Mouse (Mus musculus): ENCODE data around the gene Ugt1a10. TPM values are rescaled to one million over a fixed set of nuclear protein-coding genes. Genes with fewer than 3 reads are reported as not detected.

Ugt1a10 gene
- polyA plus RNA-seq (2014; fragmentation: Nextera tagmentation; extraction: Ambion mirVana), result not detected in 2 replicates

- Histone ChIP-seq H3K4me2 (ENCODE audit: low read length) (no peak within 1 kb of the TSS), H3K27me3 (ENCODE audit: control insufficient read depth, insufficient read depth, low read length) (no peaks in the 10 kb centered on the region)
These were observed at the start of gene Ugt1a10 for GRCm38 (mm10) chr1:88055088-88055487. Gene Ugt1a10 (plus strand): TSS chr1:88055388.

GRCm38 (mm10) chr1:88007692-88008210 is 47.4 kb upstream of the Ugt1a10 start:
- 2% methylated on average over 5 of the region's 5 CpGs for WGBS
- H3K9me3 ChIP-seq (ENCODE audit: control insufficient read depth, low read length), result no peaks in the 10 kb centered on the region
- 0 out of 2 replicates have a peak, but pooled peaks have one; percentile 34 for ATAC-seq (ENCODE audit: low FRiP score, low TSS enrichment)

More at GRCm38 (mm10) chr1:88055088-88055487, at the start of gene Ugt1a10:
- Histone ChIP-seq H3K9ac (replicated peaks; ENCODE audit: low read length) (no peak within 1 kb of the TSS), H3K36me3 (ENCODE audit: control insufficient read depth, insufficient read depth, low read length) (no peaks in the 10 kb centered on the region), H3K9me3 (ENCODE audit: control insufficient read depth, low read length) (no peaks in the 10 kb centered on the region), H3K27ac (replicated peaks; ENCODE audit: low read depth, low read length) (no peak within 1 kb of the TSS), H3K4me1 (ENCODE audit: control insufficient read depth, insufficient read depth, low read length) (no peaks in the 10 kb centered on the region), H3K4me3 (replicated peaks; ENCODE audit: low read depth, low read length) (no peak within 1 kb of the TSS)
- 85% methylated on average over 1 of the region's 1 CpGs for WGBS
- DNase-seq, result no peak
- ATAC-seq (ENCODE audit: low FRiP score, low TSS enrichment), result no peak

GRCm38 (mm10) chr1:88008211-88008697 is 46.9 kb upstream of the Ugt1a10 start, which contains the start of gene Usp40:
Gene Usp40 (minus strand): TSS chr1:88008551.
- Histone ChIP-seq H3K4me2 (ENCODE audit: low read length) (peak within 1 kb of the TSS; percentile 74), H3K36me3 (ENCODE audit: control insufficient read depth, insufficient read depth, low read length) (peaks cover 7% of the 10 kb centered on the region), H3K9me3 (ENCODE audit: control insufficient read depth, low read length) (no peaks in the 10 kb centered on the region), H3K4me3 (replicated peaks; ENCODE audit: low read depth, low read length) (peak within 1 kb of the TSS; percentile 72), H3K9ac (replicated peaks; ENCODE audit: low read length) (peak within 1 kb of the TSS; percentile 84), H3K27ac (replicated peaks; ENCODE audit: low read depth, low read length) (peak within 1 kb of the TSS; percentile 95), H3K27me3 (ENCODE audit: control insufficient read depth, insufficient read depth, low read length) (no peaks in the 10 kb centered on the region), H3K4me1 (ENCODE audit: control insufficient read depth, insufficient read depth, low read length) (peaks cover 11% of the 10 kb centered on the region)
- WGBS, result under 1% methylated on average over 45 of the region's 45 CpGs
- DNase-seq (peak; percentile 92), ATAC-seq (ENCODE audit: low FRiP score, low TSS enrichment) (peak; percentile 94)

More at GRCm38 (mm10) chr1:88007692-88008210, 47.4 kb upstream of the Ugt1a10 start:
- peaks cover 12% of the 10 kb centered on the region for H3K36me3 ChIP-seq (ENCODE audit: control insufficient read depth, insufficient read depth, low read length)
- H3K4me3 ChIP-seq (replicated peaks; ENCODE audit: low read depth, low read length), result peak overlapping the region; percentile 72
- H3K4me2 ChIP-seq (ENCODE audit: low read length), result peak overlapping the region; percentile 74
- no peaks in the 10 kb centered on the region for H3K27me3 ChIP-seq (ENCODE audit: control insufficient read depth, insufficient read depth, low read length)
- H3K9ac ChIP-seq (replicated peaks; ENCODE audit: low read length), result peak overlapping the region; percentile 84
- H3K4me1 ChIP-seq (ENCODE audit: control insufficient read depth, insufficient read depth, low read length), result peaks cover 11% of the 10 kb centered on the region
- H3K27ac ChIP-seq (replicated peaks; ENCODE audit: low read depth, low read length), result peak overlapping the region; percentile 95
- DNase-seq, result no peak

- H3K4me1 ChIP-seq (ENCODE audit: control insufficient read depth, insufficient read depth, low read length), result peaks cover 11% of the 10 kb centered on the region
- peaks cover 3% of the 10 kb centered on the region; the same call in 1 of the 2 replicates for H3K36me3 ChIP-seq (ENCODE audit: control insufficient read depth, insufficient read depth, low read length)
- DNase-seq (no peak), ATAC-seq (ENCODE audit: low FRiP score, low TSS enrichment) (peak; percentile 46; the same call in 1 of the 2 replicates)
- no peaks in the 10 kb centered on the region for H3K27me3 ChIP-seq (ENCODE audit: control insufficient read depth, insufficient read depth, low read length)
- H3K4me2 ChIP-seq (ENCODE audit: low read length), result peak overlapping the region; percentile 74
- peak overlapping the region; percentile 72 for H3K4me3 ChIP-seq (replicated peaks; ENCODE audit: low read depth, low read length)
- no peaks in the 10 kb centered on the region for H3K9me3 ChIP-seq (ENCODE audit: control insufficient read depth, low read length)
- peak overlapping the region; percentile 95 for H3K27ac ChIP-seq (replicated peaks; ENCODE audit: low read depth, low read length)
- H3K9ac ChIP-seq (replicated peaks; ENCODE audit: low read length), result peak overlapping the region; percentile 84
- WGBS, result 55% methylated on average over 4 of the region's 4 CpGs
These were observed 46.5 kb upstream of the Ugt1a10 start for GRCm38 (mm10) chr1:88008735-88009134.

GRCm38 (mm10) chr1:88009521-88009920 is 45.7 kb upstream of the Ugt1a10 start:
- H3K9me3 ChIP-seq (ENCODE audit: control insufficient read depth, low read length), result no peaks in the 10 kb centered on the region
- no peak overlapping the region for H3K4me2 ChIP-seq (ENCODE audit: low read length)
- no peak overlapping the region for H3K27ac ChIP-seq (replicated peaks; ENCODE audit: low read depth, low read length)
- no peaks in the 10 kb centered on the region for H3K27me3 ChIP-seq (ENCODE audit: control insufficient read depth, insufficient read depth, low read length)
- H3K4me3 ChIP-seq (replicated peaks; ENCODE audit: low read depth, low read length), result no peak overlapping the region
- 80% methylated on average over 3 of the region's 3 CpGs for WGBS
- DNase-seq, result no peak
- ATAC-seq (ENCODE audit: low FRiP score, low TSS enrichment), result no peak
- no peaks in the 10 kb centered on the region for H3K36me3 ChIP-seq (ENCODE audit: control insufficient read depth, insufficient read depth, low read length)
- peaks cover 11% of the 10 kb centered on the region for H3K4me1 ChIP-seq (ENCODE audit: control insufficient read depth, insufficient read depth, low read length)
- H3K9ac ChIP-seq (replicated peaks; ENCODE audit: low read length), result no peak overlapping the region

- H3K36me3 ChIP-seq (ENCODE audit: control insufficient read depth, insufficient read depth, low read length), result no peaks in the 10 kb centered on the region
- no peak overlapping the region for H3K9ac ChIP-seq (replicated peaks; ENCODE audit: low read length)
- no peaks in the 10 kb centered on the region for H3K27me3 ChIP-seq (ENCODE audit: control insufficient read depth, insufficient read depth, low read length)
- H3K4me3 ChIP-seq (replicated peaks; ENCODE audit: low read depth, low read length), result no peak overlapping the region
- 85% methylated on average over 3 of the region's 3 CpGs for WGBS
- ATAC-seq (ENCODE audit: low FRiP score, low TSS enrichment), result no peak
- no peak overlapping the region for H3K4me2 ChIP-seq (ENCODE audit: low read length)
- DNase-seq, result no peak
- H3K9me3 ChIP-seq (ENCODE audit: control insufficient read depth, low read length), result no peaks in the 10 kb centered on the region
- H3K4me1 ChIP-seq (ENCODE audit: control insufficient read depth, insufficient read depth, low read length), result no peaks in the 10 kb centered on the region
- no peak overlapping the region for H3K27ac ChIP-seq (replicated peaks; ENCODE audit: low read depth, low read length)
These were observed 41.5 kb upstream of the Ugt1a10 start for GRCm38 (mm10) chr1:88013726-88014125.

- no peak for ATAC-seq (ENCODE audit: low FRiP score, low TSS enrichment)
These were observed 41.0 kb upstream of the Ugt1a10 start for GRCm38 (mm10) chr1:88014194-88014593.

GRCm38 (mm10) chr1:88014671-88015070 is 40.5 kb upstream of the Ugt1a10 start:
- no peak overlapping the region for H3K27ac ChIP-seq (replicated peaks; ENCODE audit: low read depth, low read length)
- DNase-seq (no peak), ATAC-seq (ENCODE audit: low FRiP score, low TSS enrichment) (no peak)
- H3K9me3 ChIP-seq (ENCODE audit: control insufficient read depth, low read length), result no peaks in the 10 kb centered on the region
- no peaks in the 10 kb centered on the region for H3K4me1 ChIP-seq (ENCODE audit: control insufficient read depth, insufficient read depth, low read length)
- no peaks in the 10 kb centered on the region for H3K36me3 ChIP-seq (ENCODE audit: control insufficient read depth, insufficient read depth, low read length)
- 95% methylated on average over 4 of the region's 4 CpGs for WGBS
- H3K27me3 ChIP-seq (ENCODE audit: control insufficient read depth, insufficient read depth, low read length), result no peaks in the 10 kb centered on the region
- no peak overlapping the region for H3K4me2 ChIP-seq (ENCODE audit: low read length)
- no peak overlapping the region for H3K9ac ChIP-seq (replicated peaks; ENCODE audit: low read length)
- H3K4me3 ChIP-seq (replicated peaks; ENCODE audit: low read depth, low read length), result no peak overlapping the region

More at GRCm38 (mm10) chr1:88014194-88014593, 41.0 kb upstream of the Ugt1a10 start:
- Histone ChIP-seq H3K4me2 (ENCODE audit: low read length) (no peak overlapping the region), H3K4me1 (ENCODE audit: control insufficient read depth, insufficient read depth, low read length) (no peaks in the 10 kb centered on the region), H3K27me3 (ENCODE audit: control insufficient read depth, insufficient read depth, low read length) (no peaks in the 10 kb centered on the region), H3K9me3 (ENCODE audit: control insufficient read depth, low read length) (no peaks in the 10 kb centered on the region), H3K36me3 (ENCODE audit: control insufficient read depth, insufficient read depth, low read length) (no peaks in the 10 kb centered on the region), H3K27ac (replicated peaks; ENCODE audit: low read depth, low read length) (no peak overlapping the region), H3K4me3 (replicated peaks; ENCODE audit: low read depth, low read length) (no peak overlapping the region), H3K9ac (replicated peaks; ENCODE audit: low read length) (no peak overlapping the region)
- DNase-seq, result no peak
- WGBS, result 92% methylated on average over 4 of the region's 4 CpGs

GRCm38 (mm10) chr1:88015371-88015770 is 39.8 kb upstream of the Ugt1a10 start:
- no peak overlapping the region for H3K4me2 ChIP-seq (ENCODE audit: low read length)
- H3K27ac ChIP-seq (replicated peaks; ENCODE audit: low read depth, low read length), result no peak overlapping the region
- 90% methylated on average over 6 of the region's 6 CpGs for WGBS
- H3K4me3 ChIP-seq (replicated peaks; ENCODE audit: low read depth, low read length), result no peak overlapping the region
- H3K9ac ChIP-seq (replicated peaks; ENCODE audit: low read length), result no peak overlapping the region
- DNase-seq, result no peak
- H3K36me3 ChIP-seq (ENCODE audit: control insufficient read depth, insufficient read depth, low read length), result no peaks in the 10 kb centered on the region
- no peaks in the 10 kb centered on the region for H3K9me3 ChIP-seq (ENCODE audit: control insufficient read depth, low read length)
- no peak for ATAC-seq (ENCODE audit: low FRiP score, low TSS enrichment)
- no peaks in the 10 kb centered on the region for H3K27me3 ChIP-seq (ENCODE audit: control insufficient read depth, insufficient read depth, low read length)
- no peaks in the 10 kb centered on the region for H3K4me1 ChIP-seq (ENCODE audit: control insufficient read depth, insufficient read depth, low read length)

All from midbrain, embryonic 14.5 days (tissue).